Mouse (Mus musculus): ENCODE results near the gene Tmem63c. TPM values are rescaled to one million over a fixed set of nuclear protein-coding genes. Genes with fewer than 3 reads are reported as not detected.

The Tmem63c gene
- polyA plus RNA-seq, 1 experiment: 0.11 TPM

DNA sequence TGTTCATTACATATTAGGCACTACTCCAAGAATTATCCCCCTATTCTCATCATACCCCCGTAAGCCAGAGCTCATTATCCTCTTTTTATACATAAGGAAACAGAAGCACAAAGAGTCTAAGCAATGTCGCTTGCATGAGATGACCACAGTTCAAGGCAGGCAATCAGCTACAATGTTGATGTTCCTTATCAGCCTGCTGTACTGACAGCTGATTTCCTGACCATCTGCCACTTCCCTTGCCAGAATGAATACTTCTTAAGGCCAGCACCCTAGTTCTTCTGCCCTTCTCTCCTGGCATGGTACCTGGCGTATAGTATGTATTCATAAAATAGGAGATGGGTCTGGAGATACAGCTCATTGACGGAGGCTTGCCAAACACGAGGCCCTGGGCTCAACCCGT, 111.1 kb downstream of the Tmem63c start:
- no peak for DNase-seq (ENCODE audit: low read depth)

GRCm38 (mm10) chr12:87132784-87133183, 111.6 kb downstream of the Tmem63c start:
- no peak for DNase-seq (ENCODE audit: low read depth)

GRCm38 (mm10) chr12:87137439-87138341, 116.5 kb downstream of the Tmem63c start:
- no peak for DNase-seq (ENCODE audit: low read depth)

DNA sequence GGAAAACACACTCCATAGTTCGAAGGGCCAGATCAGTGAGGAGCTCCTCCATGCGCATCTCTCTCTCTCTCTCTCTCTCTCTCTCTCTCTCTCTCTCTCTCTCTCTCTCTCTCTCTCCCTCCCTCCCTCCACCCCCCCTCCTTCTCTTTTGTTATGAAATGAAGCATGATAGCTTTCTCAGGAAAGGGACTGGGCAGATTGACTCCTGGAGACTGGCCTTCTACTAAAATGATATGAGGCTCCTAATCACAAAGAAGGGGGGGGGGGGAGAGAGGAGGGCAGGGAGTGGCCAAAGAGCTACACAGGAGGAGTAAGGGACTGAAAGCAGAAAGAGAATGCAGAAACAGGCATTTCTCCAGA, 117.2 kb downstream of the Tmem63c start:
- no peak for DNase-seq (ENCODE audit: low read depth)

DNA sequence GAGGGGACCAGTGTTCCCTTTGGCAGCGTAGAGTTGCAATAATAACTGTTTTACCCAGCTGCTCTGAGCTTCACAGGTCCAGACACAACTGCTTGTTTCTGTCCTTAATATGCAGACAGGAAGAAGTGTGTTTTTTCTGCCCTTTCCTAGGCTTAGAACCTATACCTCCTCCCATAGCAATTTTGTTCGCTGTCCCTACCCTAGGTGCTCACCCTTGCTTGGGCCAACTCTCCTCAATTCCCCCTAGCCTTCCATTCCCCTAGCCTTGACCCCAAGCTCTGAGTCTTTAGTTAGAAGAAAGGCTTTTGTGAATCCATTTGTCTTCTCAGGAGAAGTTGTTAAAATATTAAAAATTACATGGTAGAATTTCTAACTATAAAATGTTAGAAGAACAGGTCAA, 117.6 kb downstream of the Tmem63c start:
- no peak for DNase-seq (ENCODE audit: low read depth)

Other genes starting within 250 kb of the Tmem63c start
- gene Irf2bpl, start 136.5 kb upstream of the Tmem63c start, polyA plus RNA-seq (2012; rRNA removed): 24.4 and 42.0 TPM in 2 replicates
- 41.0 and 44.5 TPM in 2 replicates for gene Cipc, start 74.3 kb upstream of the Tmem63c start, polyA plus RNA-seq (2012; rRNA removed)
- gene Zdhhc22, start 30.9 kb upstream of the Tmem63c start, polyA plus RNA-seq (2012; rRNA removed): not detected in 2 replicates
- 1.6 and 1.7 TPM in 2 replicates for gene Ngb, start 81.2 kb downstream of the Tmem63c start, polyA plus RNA-seq (2012; rRNA removed)
- gene Gstz1, start 125.8 kb downstream of the Tmem63c start, polyA plus RNA-seq (2012; rRNA removed): 476 and 749 TPM in 2 replicates
- 12.6 and 16.3 TPM in 2 replicates for gene Pomt2, start 126.6 kb downstream of the Tmem63c start, polyA plus RNA-seq (2012; rRNA removed)
- gene Samd15, start 178.4 kb downstream of the Tmem63c start, polyA plus RNA-seq (2012; rRNA removed): 0.69 and 0.71 TPM in 2 replicates
- gene Tmed8, start 179.1 kb downstream of the Tmem63c start, polyA plus RNA-seq (2012; rRNA removed): 6.7 and 7.6 TPM in 2 replicates
- 0.35 and 0.72 TPM in 2 replicates for gene Noxred1, start 217.4 kb downstream of the Tmem63c start, polyA plus RNA-seq (2012; rRNA removed)
- gene Vipas39, start 244.9 kb downstream of the Tmem63c start, polyA plus RNA-seq (2012; rRNA removed): 28.9 and 36.7 TPM in 2 replicates
- 49.4 and 62.6 TPM in 2 replicates for gene Ahsa1, start 245.1 kb downstream of the Tmem63c start, polyA plus RNA-seq (2012; rRNA removed)